Mouse (Mus musculus) granulocyte monocyte progenitor cell, adult 5-6 weeks (primary cell): ENCODE measurements around the gene Mrps35. TPM values are rescaled to one million over a fixed set of nuclear protein-coding genes. Genes with fewer than 3 reads are reported as not detected.
A peak's percentile ranks its signal among the peaks of the same experiment; 100 is the strongest.

Source experiments
- ATAC-seq: replicated peaks from 2 replicates; pipeline ENCODE4 v1.8.0; 2016; ENCODE audit warnings: mild to moderate bottlenecking, moderate TSS enrichment, inconsistent platforms; ENCODE audit not compliant: poor library complexity, severe bottlenecking
- total RNA-seq, 2 experiments: library from RNA; stranded (forward) in 1 of 2; stranded (reverse) in 1 of 2; fragments of 200-712, 200-1000 nt in 1 of 2; fragments of >200 nt in 1 of 2; fragmentation: Nextera tagmentation in 1 of 2; gene quantifications; 2 replicates each; pipeline ENCODE4 v1.2.3; 2014 to 2017

Gene Mrps35
- total RNA-seq, 2 experiments from 2014 or later: 80.5 to 145 TPM

DNA sequence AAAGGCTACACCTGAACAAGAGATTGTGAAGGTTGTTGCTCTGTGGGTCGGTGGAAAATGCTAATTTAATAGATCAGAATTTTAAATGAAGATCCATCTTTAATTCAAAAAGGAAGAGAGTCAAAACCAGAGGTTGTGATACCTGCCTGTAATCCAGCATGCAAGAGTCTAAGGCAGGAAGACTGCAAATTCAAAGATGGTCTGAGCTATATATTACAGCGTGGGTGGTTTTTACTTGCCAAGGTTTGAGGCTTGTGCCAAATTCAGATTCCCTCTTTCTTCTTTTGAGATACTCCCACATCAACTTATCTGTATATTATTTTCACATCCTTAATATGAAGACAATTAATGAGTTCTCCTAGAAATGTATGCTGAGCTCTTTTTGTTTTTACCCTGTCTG is 14.2 kb upstream of the Mrps35 start:
- no peak for ATAC-seq

- ATAC-seq: no peak
Measured at GRCm38 (mm10) chr6:147029591-147029990, 13.0 kb upstream of the Mrps35 start.

DNA sequence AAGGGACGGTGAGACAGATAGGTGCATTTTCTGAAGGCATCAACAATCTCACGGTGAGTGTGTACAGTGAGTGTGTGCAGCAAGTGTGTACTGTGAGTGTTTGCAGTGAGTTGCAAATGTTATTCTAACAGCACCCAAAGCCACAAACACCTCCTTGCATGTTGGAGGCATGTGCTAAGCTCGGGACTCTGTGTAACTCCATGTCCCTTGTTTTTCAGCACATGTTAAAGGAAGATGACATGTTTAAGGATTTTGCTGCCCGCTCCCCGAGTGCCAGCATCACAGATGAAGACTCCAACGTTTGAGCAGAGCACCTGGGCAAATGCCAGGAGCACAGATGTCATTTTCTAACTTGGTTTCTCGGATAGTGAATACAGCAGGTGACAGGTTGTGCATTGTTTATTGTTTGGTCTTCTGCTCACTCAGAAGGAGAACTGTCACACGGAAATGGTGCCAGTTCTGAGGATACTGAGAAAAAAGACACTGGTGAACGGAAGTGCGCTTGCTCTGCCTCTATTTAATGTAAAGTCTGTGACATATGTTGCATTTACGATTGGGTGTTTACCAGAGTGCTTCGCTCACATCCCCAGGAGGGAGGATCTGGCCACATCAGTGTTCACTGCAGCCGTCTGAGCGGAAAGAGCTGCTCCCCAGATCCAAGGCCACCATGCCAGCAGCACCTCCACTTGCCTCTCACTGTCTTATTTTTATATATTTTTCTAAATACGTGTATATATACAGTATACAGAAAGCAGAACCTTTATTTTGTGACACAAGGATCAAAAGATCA is 12.3 kb upstream of the Mrps35 start:
- ATAC-seq: no peak

- ATAC-seq: no peak
Measured at GRCm38 (mm10) chr6:147032303-147032925, 10.2 kb upstream of the Mrps35 start, which contains the start of gene Rep15. Gene Rep15, plus strand, starts transcription at chr6:147032584.

DNA sequence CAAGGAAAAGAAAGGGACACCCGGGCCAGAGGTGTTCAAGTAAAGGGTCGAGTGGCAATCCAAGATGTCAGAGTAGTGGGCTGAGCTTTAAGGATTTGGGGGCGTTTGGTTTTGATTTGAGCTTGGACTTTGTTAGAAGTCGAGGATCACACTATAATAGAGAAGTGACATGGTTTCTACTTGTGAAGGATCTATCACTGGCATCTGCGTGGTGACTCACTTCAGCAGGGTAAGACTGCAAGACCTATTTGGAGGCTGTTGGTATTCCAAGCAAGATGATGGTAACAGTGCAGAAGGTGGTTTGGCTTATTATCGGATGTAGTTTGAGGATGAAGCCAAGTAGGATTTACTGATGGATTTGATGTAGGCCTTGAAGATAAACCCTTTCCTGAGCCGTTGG is 1.1 kb downstream of the Mrps35 start:
- peak; percentile 52 for ATAC-seq

- ATAC-seq: no peak
Measured at GRCm38 (mm10) chr6:147049239-147049805, 6.8 kb downstream of the Mrps35 start.

GRCm38 (mm10) chr6:147051666-147052065 is 9.1 kb downstream of the Mrps35 start:
- ATAC-seq: peak; percentile 91

- peak; percentile 24 for ATAC-seq
Measured at GRCm38 (mm10) chr6:147052440-147052839, 9.9 kb downstream of the Mrps35 start.

DNA sequence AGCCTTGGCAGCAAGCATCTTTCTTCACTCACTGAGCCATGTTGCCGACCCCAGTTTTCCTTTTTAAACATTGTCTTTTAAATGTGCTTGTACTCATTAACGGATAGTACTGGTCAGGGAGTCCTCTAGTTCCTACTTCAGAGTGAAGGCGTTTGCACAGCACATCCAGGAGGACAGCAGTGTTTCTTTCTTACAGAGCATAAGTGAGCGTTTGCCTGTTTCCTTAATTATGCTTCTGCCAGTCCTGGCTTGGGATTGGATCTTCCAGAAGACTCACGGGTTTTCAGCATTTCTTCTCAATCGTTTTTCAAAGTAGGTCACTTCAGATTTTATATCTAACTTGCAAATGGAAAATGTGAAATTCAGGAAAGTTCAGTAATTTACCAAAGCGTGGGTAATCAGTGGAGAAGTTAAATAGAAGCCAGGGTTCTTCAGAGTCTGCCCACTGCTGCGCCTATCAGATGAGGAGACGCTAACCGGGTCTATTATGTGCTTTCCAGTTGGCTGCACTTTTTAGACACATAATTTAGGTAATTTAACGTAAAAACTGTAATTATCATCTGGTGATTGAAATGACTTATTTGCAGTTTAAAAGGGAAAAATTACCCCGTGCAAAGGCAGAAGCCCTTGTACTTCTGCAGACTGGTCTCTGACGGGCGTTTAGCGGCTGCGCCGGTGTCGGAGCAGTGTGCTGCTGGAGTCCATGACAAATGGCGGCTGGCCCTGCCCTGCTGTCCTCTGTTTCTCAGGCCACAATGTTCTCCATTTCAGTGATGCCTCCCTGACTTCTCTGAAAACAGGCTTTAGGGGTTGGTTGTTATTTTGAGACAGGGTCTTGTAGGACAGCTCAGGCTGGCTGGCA is 11.5 kb downstream of the Mrps35 start:
- ATAC-seq: no peak

DNA sequence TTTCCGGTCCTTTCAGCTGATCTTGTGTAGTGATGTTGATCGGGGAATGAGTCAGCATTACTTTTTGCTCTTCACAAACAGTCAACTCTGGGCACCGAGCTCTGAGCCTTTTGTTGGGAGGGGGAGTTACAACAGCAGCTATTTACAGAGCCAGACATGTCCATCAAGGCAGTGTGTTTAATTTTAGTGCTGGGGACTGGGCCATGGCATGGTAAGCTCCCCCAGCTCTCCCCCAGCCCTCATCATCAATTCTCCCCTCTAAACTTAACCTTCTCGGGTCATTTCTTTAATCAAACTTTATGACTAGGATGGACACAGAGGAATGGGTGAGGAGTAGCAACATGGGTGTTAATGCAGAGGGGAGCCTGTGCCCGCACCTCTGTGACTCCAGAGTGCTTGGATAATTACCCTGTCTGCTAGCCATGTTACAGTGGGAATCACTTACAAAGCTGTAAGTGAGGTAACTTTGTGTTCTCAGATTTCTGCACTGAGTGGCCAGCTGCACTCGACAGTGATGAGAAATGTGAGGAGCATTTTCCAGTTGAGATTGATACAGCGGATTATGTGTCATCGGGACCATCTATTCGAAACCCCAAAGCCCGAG is 12.9 kb downstream of the Mrps35 start:
- ATAC-seq: no peak

GRCm38 (mm10) chr6:147059326-147059725 is 16.8 kb downstream of the Mrps35 start:
- no peak for ATAC-seq

- no peak for ATAC-seq
Measured at GRCm38 (mm10) chr6:147061630-147062029, 19.1 kb downstream of the Mrps35 start.

- no peak for ATAC-seq
Measured at GRCm38 (mm10) chr6:147062034-147062433, 19.5 kb downstream of the Mrps35 start.

GRCm38 (mm10) chr6:147062694-147063093 is 20.1 kb downstream of the Mrps35 start:
- no peak for ATAC-seq

- no peak for ATAC-seq
Measured at GRCm38 (mm10) chr6:147064226-147064943, 21.8 kb downstream of the Mrps35 start.

GRCm38 (mm10) chr6:147064944-147065261 is 22.3 kb downstream of the Mrps35 start:
- ATAC-seq: no peak

DNA sequence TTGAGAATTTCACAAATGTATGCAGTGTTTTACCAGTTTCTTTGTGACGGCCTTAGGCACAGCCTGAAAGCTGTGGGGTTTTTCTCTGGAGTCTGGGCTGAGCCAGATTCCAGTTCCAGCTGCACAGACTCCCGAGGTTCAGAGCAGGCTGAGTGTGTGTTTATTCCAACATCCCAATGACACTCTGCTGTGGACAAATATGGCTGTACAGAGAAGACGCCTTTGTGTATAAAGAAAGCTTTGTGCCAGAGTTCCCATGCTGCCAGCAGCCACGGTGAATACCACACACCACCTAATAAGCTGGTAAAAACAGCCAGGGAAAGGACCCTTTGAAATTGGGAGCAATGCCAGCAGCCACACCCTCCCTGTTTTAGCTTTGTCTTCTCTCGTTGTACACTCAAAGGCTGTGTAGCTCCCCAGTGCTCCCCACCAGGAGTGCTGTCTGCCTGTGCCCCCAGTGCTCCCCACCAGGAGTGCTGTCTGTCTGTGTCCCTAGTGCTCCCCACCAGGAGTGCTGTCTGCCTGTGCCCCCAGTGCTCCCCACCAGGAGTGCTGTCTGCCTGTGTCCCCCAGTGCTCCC is 33.3 kb downstream of the Mrps35 start:
- no peak for ATAC-seq

DNA sequence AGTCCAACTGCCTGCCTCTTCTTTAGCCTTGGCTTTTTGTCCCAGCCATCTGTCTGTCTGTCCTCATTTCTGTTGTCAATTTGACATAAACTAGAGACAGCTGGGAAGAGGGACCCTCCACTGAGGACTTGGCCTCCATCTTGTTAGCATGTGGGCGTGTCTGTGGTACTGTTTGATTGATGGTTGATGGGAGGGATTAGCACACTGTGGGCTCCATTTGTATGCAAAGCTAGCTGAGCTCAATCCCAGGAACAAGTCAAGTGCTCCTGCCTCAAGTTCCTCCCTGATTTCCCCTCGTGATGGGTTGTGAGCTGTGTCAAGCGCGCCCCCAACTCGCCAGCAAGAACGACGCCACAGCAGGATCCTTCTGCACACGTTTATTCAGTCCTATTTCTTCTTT is 34.3 kb downstream of the Mrps35 start:
- no peak for ATAC-seq

DNA sequence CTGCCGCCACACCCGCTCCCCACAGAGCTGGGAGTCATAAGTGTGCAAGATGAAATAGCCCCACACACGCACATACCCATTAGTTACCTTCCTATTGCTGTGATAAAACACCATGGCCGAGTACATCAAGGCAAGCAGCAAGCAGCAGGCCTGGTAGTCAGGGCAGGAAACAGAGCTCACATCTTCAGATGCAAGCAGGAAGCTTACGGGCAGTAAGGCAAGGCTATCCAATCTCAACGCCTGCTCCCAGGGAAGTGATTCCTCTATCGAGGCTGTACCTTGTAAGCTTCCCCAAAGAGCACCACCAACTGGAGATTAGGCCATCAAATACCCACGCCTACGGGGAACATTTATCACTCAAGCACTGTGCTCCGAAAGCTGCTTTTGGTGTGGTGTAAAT is 37.4 kb downstream of the Mrps35 start:
- no peak for ATAC-seq
